Mouse (Mus musculus): ENCODE measurements at regions not wholly inside any gene's neighbourhood (a gene's known extent, or its start where the extent isn't known, plus 50 kb on each side); places are given as distances from the start of the nearest gene placed in this dataset.

- H3K36me3 ChIP-seq (ENCODE audit: control insufficient read depth, insufficient read depth, low read length), result no peaks in the 10 kb centered on the region
- no peak for DNase-seq (ENCODE audit: low spot score)
- no peak overlapping the region for H3K9ac ChIP-seq (ENCODE audit: low read depth, low read length, severe bottlenecking)
- no peak for TF ChIP-seq POLR2A (IDR thresholded peaks at IDR 0.05; ENCODE audit: borderline replicate concordance, extremely low read depth, insufficient read depth, insufficient read length)
- no peaks in the 10 kb centered on the region for H3K4me1 ChIP-seq (ENCODE audit: control insufficient read depth, insufficient read depth, low read length)
- no peak overlapping the region for H3K4me2 ChIP-seq (replicated peaks; ENCODE audit: low read depth, low read length, severe bottlenecking)
- H3K9me3 ChIP-seq (ENCODE audit: control insufficient read depth, low read length), result no peaks in the 10 kb centered on the region
- 70% methylated on average over 1 of the region's 1 CpGs for WGBS
- no peak overlapping the region for H3K27ac ChIP-seq (replicated peaks; ENCODE audit: low read depth, low read length)
- no peak for ATAC-seq (ENCODE audit: low FRiP score, low read depth)
- H3K4me3 ChIP-seq (replicated peaks; ENCODE audit: low read length), result no peak overlapping the region
- no peaks in the 10 kb centered on the region for H3K27me3 ChIP-seq (ENCODE audit: control insufficient read depth, insufficient read depth, low read length)
These were observed 189.4 kb upstream of the 1700003H04Rik start for GRCm38 (mm10) chr3:124770326-124770725.

- Histone ChIP-seq H3K27ac (replicated peaks; ENCODE audit: low read depth, low read length) (no peak overlapping the region), H3K4me2 (replicated peaks; ENCODE audit: low read depth, low read length, severe bottlenecking) (no peak overlapping the region), H3K36me3 (ENCODE audit: control insufficient read depth, insufficient read depth, low read length) (no peaks in the 10 kb centered on the region), H3K4me1 (ENCODE audit: control insufficient read depth, insufficient read depth, low read length) (no peaks in the 10 kb centered on the region), H3K4me3 (replicated peaks; ENCODE audit: low read length) (no peak overlapping the region), H3K9me3 (ENCODE audit: control insufficient read depth, low read length) (no peaks in the 10 kb centered on the region), H3K27me3 (ENCODE audit: control insufficient read depth, insufficient read depth, low read length) (no peaks in the 10 kb centered on the region), H3K9ac (ENCODE audit: low read depth, low read length, severe bottlenecking) (no peak overlapping the region)
- TF ChIP-seq POLR2A (IDR thresholded peaks at IDR 0.05; ENCODE audit: borderline replicate concordance, extremely low read depth, insufficient read depth, insufficient read length), result no peak
- DNase-seq (ENCODE audit: low spot score) (no peak), ATAC-seq (ENCODE audit: low FRiP score, low read depth) (no peak)
- WGBS, result 31% methylated on average over 5 of the region's 5 CpGs
These were observed 188.4 kb upstream of the 1700003H04Rik start for GRCm38 (mm10) chr3:124769252-124769651.

- no peak overlapping the region for H3K4me3 ChIP-seq (replicated peaks; ENCODE audit: low read length)
- no peaks in the 10 kb centered on the region for H3K36me3 ChIP-seq (ENCODE audit: control insufficient read depth, insufficient read depth, low read length)
- ATAC-seq (ENCODE audit: low FRiP score, low read depth) (no peak), DNase-seq (ENCODE audit: low spot score) (no peak)
- no peaks in the 10 kb centered on the region for H3K9me3 ChIP-seq (ENCODE audit: control insufficient read depth, low read length)
- H3K4me1 ChIP-seq (ENCODE audit: control insufficient read depth, insufficient read depth, low read length), result no peaks in the 10 kb centered on the region
- no peak overlapping the region for H3K4me2 ChIP-seq (replicated peaks; ENCODE audit: low read depth, low read length, severe bottlenecking)
- no peak overlapping the region for H3K27ac ChIP-seq (replicated peaks; ENCODE audit: low read depth, low read length)
- no peak for TF ChIP-seq POLR2A (IDR thresholded peaks at IDR 0.05; ENCODE audit: borderline replicate concordance, extremely low read depth, insufficient read depth, insufficient read length)
- 84% methylated on average over 2 of the region's 2 CpGs for WGBS
- no peaks in the 10 kb centered on the region for H3K27me3 ChIP-seq (ENCODE audit: control insufficient read depth, insufficient read depth, low read length)
- H3K9ac ChIP-seq (ENCODE audit: low read depth, low read length, severe bottlenecking), result no peak overlapping the region
These were observed 175.0 kb upstream of the 1700003H04Rik start for GRCm38 (mm10) chr3:124755693-124756435.

DNA sequence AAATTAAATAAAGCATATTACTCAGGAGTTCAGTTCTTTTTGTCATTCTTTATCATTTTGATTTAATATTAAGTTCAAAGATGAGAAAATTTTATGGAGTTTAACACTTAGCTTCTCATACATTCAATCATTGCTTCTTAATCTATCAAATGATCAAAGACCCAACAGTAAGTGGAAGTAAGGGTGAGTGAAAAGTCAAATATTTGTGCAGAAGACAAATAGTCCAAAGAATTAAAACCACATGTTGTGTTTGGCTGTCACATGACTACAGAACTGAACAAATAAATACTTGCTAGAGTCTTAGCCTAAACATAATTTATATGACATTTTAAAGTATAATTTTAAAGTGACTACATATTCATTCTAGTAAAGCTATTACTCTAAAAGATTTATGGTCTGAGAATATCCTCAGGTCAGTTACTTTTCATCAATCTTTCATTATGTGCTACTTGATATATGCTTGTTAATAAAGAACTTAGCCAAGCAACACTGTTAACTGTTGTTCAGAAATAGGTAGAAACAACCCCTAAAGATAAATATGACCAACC lies 171.7 kb upstream of the 1700003H04Rik start:
- Histone ChIP-seq H3K27ac (replicated peaks; ENCODE audit: low read depth, low read length) (no peak overlapping the region), H3K4me2 (replicated peaks; ENCODE audit: low read depth, low read length, severe bottlenecking) (no peak overlapping the region), H3K9me3 (ENCODE audit: control insufficient read depth, low read length) (no peaks in the 10 kb centered on the region), H3K4me3 (replicated peaks; ENCODE audit: low read length) (no peak overlapping the region), H3K9ac (ENCODE audit: low read depth, low read length, severe bottlenecking) (no peak overlapping the region), H3K27me3 (ENCODE audit: control insufficient read depth, insufficient read depth, low read length) (no peaks in the 10 kb centered on the region), H3K36me3 (ENCODE audit: control insufficient read depth, insufficient read depth, low read length) (no peaks in the 10 kb centered on the region), H3K4me1 (ENCODE audit: control insufficient read depth, insufficient read depth, low read length) (no peaks in the 10 kb centered on the region)
- no peak for TF ChIP-seq POLR2A (IDR thresholded peaks at IDR 0.05; ENCODE audit: borderline replicate concordance, extremely low read depth, insufficient read depth, insufficient read length)
- DNase-seq (ENCODE audit: low spot score) (no peak), ATAC-seq (ENCODE audit: low FRiP score, low read depth) (no peak)

DNA sequence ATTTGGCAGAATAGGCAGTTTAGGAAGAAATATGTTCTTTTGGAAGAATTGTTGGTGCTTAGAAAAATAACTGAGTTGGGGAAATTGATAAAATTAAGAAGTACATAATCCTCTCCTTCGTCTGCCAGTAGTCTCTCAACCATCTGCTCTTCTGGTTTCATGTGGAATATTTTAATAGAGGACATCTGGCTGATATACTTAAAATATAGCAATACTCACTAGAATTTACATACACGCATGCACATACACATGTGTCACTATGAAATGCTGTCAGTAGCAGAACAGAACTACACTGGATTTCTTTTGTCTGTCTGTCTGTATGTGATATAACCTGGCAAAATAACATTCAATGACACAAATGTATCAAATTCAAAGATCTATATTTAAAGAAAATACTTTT lies 168.4 kb upstream of the 1700003H04Rik start:
- no peak for ATAC-seq (ENCODE audit: low FRiP score, low read depth)
- no peaks in the 10 kb centered on the region for H3K9me3 ChIP-seq (ENCODE audit: control insufficient read depth, low read length)
- no peak for DNase-seq (ENCODE audit: low spot score)
- no peak overlapping the region for H3K4me2 ChIP-seq (replicated peaks; ENCODE audit: low read depth, low read length, severe bottlenecking)
- no peak overlapping the region for H3K9ac ChIP-seq (ENCODE audit: low read depth, low read length, severe bottlenecking)
- no peaks in the 10 kb centered on the region for H3K4me1 ChIP-seq (ENCODE audit: control insufficient read depth, insufficient read depth, low read length)
- no peaks in the 10 kb centered on the region for H3K36me3 ChIP-seq (ENCODE audit: control insufficient read depth, insufficient read depth, low read length)
- 72% methylated on average over 2 of the region's 2 CpGs for WGBS
- no peak overlapping the region for H3K4me3 ChIP-seq (replicated peaks; ENCODE audit: low read length)
- no peaks in the 10 kb centered on the region for H3K27me3 ChIP-seq (ENCODE audit: control insufficient read depth, insufficient read depth, low read length)
- no peak for TF ChIP-seq POLR2A (IDR thresholded peaks at IDR 0.05; ENCODE audit: borderline replicate concordance, extremely low read depth, insufficient read depth, insufficient read length)
- no peak overlapping the region for H3K27ac ChIP-seq (replicated peaks; ENCODE audit: low read depth, low read length)

All from limb, embryonic 14.5 days (tissue).